Mouse (Mus musculus): Measurements from ENCODE around the gene Ppfia3. TPM values are rescaled to one million over a fixed set of nuclear protein-coding genes. Genes with fewer than 3 reads are reported as not detected.

The Ppfia3 gene
- total and polyA plus RNA-seq, 2 experiments from 2014 or later = 0.68 to 1.8 TPM

- Histone ChIP-seq H3K4me3 (ENCODE audit: low read depth, low read length) (no peak overlapping the region), H3K27ac (ENCODE audit: low read depth) (no peak overlapping the region), H3K36me3 (replicated peaks; ENCODE audit: control insufficient read depth, insufficient read depth, low read length) (peaks cover 18% of the 10 kb centered on the region), H3K9ac (replicated peaks; ENCODE audit: low read depth, low read length) (no peak overlapping the region), H3K4me1 (ENCODE audit: control insufficient read depth, insufficient read depth) (peaks cover 27% of the 10 kb centered on the region), H3K27me3 (ENCODE audit: control insufficient read depth, insufficient read depth, low read length) (peaks cover 42% of the 10 kb centered on the region), H3K4me2 (ENCODE audit: low read depth, low read length) (0 out of 2 replicates have a peak overlapping the region, but pooled peaks have one; percentile 88), H3K9me3 (replicated peaks; ENCODE audit: control insufficient read depth, low read length) (no peaks in the 10 kb centered on the region)
- 77% methylated on average over 16 of the region's 16 CpGs for WGBS
- DNase-seq (ENCODE audit: low spot score) = no peak
- TF ChIP-seq CTCF (IDR thresholded peaks at IDR 0.05; ENCODE audit: low read depth) = no peak
- no peak for TF ChIP-seq EP300 (IDR thresholded peaks at IDR 0.05; ENCODE audit: low read depth)
- no peak for ATAC-seq (ENCODE audit: insufficient read depth, low read depth)
Observed at GRCm38 (mm10) chr7:45369022-45369745, 2.4 kb upstream of the Ppfia3 start.

- peaks cover 52% of the 10 kb centered on the region for H3K27me3 ChIP-seq (ENCODE audit: control insufficient read depth, insufficient read depth, low read length)
- H3K36me3 ChIP-seq (replicated peaks; ENCODE audit: control insufficient read depth, insufficient read depth, low read length) = peaks cover 8% of the 10 kb centered on the region; the same call in 1 of the 2 replicates
- DNase-seq (ENCODE audit: low spot score) = no peak
- ATAC-seq (ENCODE audit: insufficient read depth, low read depth) = no peak
- TF ChIP-seq CTCF (IDR thresholded peaks at IDR 0.05; ENCODE audit: low read depth) (no peak), EP300 (IDR thresholded peaks at IDR 0.05; ENCODE audit: low read depth) (no peak)
- WGBS = 87% methylated on average over 15 of the region's 15 CpGs
- no peaks in the 10 kb centered on the region for H3K9me3 ChIP-seq (replicated peaks; ENCODE audit: control insufficient read depth, low read length)
- H3K9ac ChIP-seq (replicated peaks; ENCODE audit: low read depth, low read length) = no peak overlapping the region
- no peak overlapping the region for H3K4me3 ChIP-seq (ENCODE audit: low read depth, low read length)
- H3K4me1 ChIP-seq (ENCODE audit: control insufficient read depth, insufficient read depth) = peaks cover 27% of the 10 kb centered on the region
- no peak overlapping the region for H3K27ac ChIP-seq (ENCODE audit: low read depth)
- no peak overlapping the region for H3K4me2 ChIP-seq (ENCODE audit: low read depth, low read length)
Observed at GRCm38 (mm10) chr7:45368178-45368577, 1.4 kb upstream of the Ppfia3 start.

GRCm38 (mm10) chr7:45367020-45367880 is 431 bp upstream of the Ppfia3 start:
- Histone ChIP-seq H3K9ac (replicated peaks; ENCODE audit: low read depth, low read length) (peak overlapping the region; percentile 38), H3K4me1 (ENCODE audit: control insufficient read depth, insufficient read depth) (peaks cover 27% of the 10 kb centered on the region), H3K36me3 (replicated peaks; ENCODE audit: control insufficient read depth, insufficient read depth, low read length) (no peaks in the 10 kb centered on the region), H3K4me3 (ENCODE audit: low read depth, low read length) (peak overlapping the region; percentile 57), H3K27ac (ENCODE audit: low read depth) (peak overlapping the region; percentile 37; the same call in 1 of the 2 replicates), H3K4me2 (ENCODE audit: low read depth, low read length) (peak overlapping the region; percentile 97), H3K9me3 (replicated peaks; ENCODE audit: control insufficient read depth, low read length) (no peaks in the 10 kb centered on the region), H3K27me3 (ENCODE audit: control insufficient read depth, insufficient read depth, low read length) (peaks cover 62% of the 10 kb centered on the region)
- TF ChIP-seq EP300 (IDR thresholded peaks at IDR 0.05; ENCODE audit: low read depth) (no peak), CTCF (IDR thresholded peaks at IDR 0.05; ENCODE audit: low read depth) (peak; percentile 50)
- peak; percentile 95 for DNase-seq (ENCODE audit: low spot score)
- peak; percentile 93 for ATAC-seq (ENCODE audit: insufficient read depth, low read depth)
- under 1% methylated on average over 69 of the region's 70 CpGs for WGBS

- peak; percentile 30 for DNase-seq (ENCODE audit: low spot score)
- 6% methylated on average over 35 of the region's 35 CpGs for WGBS
- H3K27ac ChIP-seq (ENCODE audit: low read depth) = no peak overlapping the region
Observed at GRCm38 (mm10) chr7:45365742-45366651, 822 bp downstream of the Ppfia3 start.

GRCm38 (mm10) chr7:45363983-45364382 is 2.8 kb downstream of the Ppfia3 start:
- ATAC-seq (ENCODE audit: insufficient read depth, low read depth) = no peak
- Histone ChIP-seq H3K4me3 (ENCODE audit: low read depth, low read length) (no peak overlapping the region), H3K9ac (replicated peaks; ENCODE audit: low read depth, low read length) (no peak overlapping the region), H3K9me3 (replicated peaks; ENCODE audit: control insufficient read depth, low read length) (no peaks in the 10 kb centered on the region), H3K4me2 (ENCODE audit: low read depth, low read length) (no peak overlapping the region), H3K27me3 (ENCODE audit: control insufficient read depth, insufficient read depth, low read length) (peaks cover 79% of the 10 kb centered on the region), H3K27ac (ENCODE audit: low read depth) (no peak overlapping the region), H3K4me1 (ENCODE audit: control insufficient read depth, insufficient read depth) (peaks cover 21% of the 10 kb centered on the region), H3K36me3 (replicated peaks; ENCODE audit: control insufficient read depth, insufficient read depth, low read length) (no peaks in the 10 kb centered on the region)
- DNase-seq (ENCODE audit: low spot score) = no peak
- no peak for TF ChIP-seq CTCF (IDR thresholded peaks at IDR 0.05; ENCODE audit: low read depth)
- TF ChIP-seq EP300 (IDR thresholded peaks at IDR 0.05; ENCODE audit: low read depth) = no peak
- WGBS = 56% methylated on average over 2 of the region's 2 CpGs

More at GRCm38 (mm10) chr7:45365742-45366651, 822 bp downstream of the Ppfia3 start:
- peaks cover 32% of the 10 kb centered on the region for H3K4me1 ChIP-seq (ENCODE audit: control insufficient read depth, insufficient read depth)
- H3K9me3 ChIP-seq (replicated peaks; ENCODE audit: control insufficient read depth, low read length) = no peaks in the 10 kb centered on the region
- peak overlapping the region; percentile 97 for H3K4me2 ChIP-seq (ENCODE audit: low read depth, low read length)
- peak overlapping the region; percentile 38 for H3K9ac ChIP-seq (replicated peaks; ENCODE audit: low read depth, low read length)
- H3K36me3 ChIP-seq (replicated peaks; ENCODE audit: control insufficient read depth, insufficient read depth, low read length) = no peaks in the 10 kb centered on the region
- TF ChIP-seq CTCF (IDR thresholded peaks at IDR 0.05; ENCODE audit: low read depth) = 0 out of 2 replicates have a peak, but pooled peaks have one; percentile 10
- no peak for TF ChIP-seq EP300 (IDR thresholded peaks at IDR 0.05; ENCODE audit: low read depth)
- peaks cover 74% of the 10 kb centered on the region for H3K27me3 ChIP-seq (ENCODE audit: control insufficient read depth, insufficient read depth, low read length)
- ATAC-seq (ENCODE audit: insufficient read depth, low read depth) = no peak
- peak overlapping the region; percentile 57 for H3K4me3 ChIP-seq (ENCODE audit: low read depth, low read length)

Measured in heart, postnatal 0 days (tissue).